Mouse (Mus musculus): ENCODE results near the gene Olfr228.
"Not testable (repeated sequence)": the region's sequence is repeated elsewhere in the genome, so short reads cannot be mapped to it uniquely, and the experiment has no call there.

Gene Olfr228

DNA sequence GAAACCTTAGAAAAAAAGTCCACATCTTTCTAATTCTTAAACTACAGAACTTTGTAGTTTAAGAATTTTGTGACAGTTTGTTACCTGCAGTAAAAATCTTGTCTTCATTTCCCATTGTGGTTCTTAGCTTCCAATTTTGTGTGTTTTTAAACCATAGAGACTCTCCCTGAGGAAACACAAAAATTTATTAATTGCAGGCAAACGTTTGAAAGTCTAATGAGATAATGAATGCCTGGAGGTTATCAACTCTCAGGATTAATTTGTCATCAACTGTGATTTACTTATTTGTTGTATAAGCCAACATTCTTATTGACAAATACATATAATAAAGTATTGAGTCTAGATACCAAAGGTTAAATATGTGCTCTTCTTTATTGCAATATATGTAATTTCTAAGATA is at the start of gene Olfr228:
Olfr228 (minus strand) TSS at position 101 of the 400 bp plus-strand sequence.
- no peak for DNase-seq (ENCODE audit: low spot score)

DNA sequence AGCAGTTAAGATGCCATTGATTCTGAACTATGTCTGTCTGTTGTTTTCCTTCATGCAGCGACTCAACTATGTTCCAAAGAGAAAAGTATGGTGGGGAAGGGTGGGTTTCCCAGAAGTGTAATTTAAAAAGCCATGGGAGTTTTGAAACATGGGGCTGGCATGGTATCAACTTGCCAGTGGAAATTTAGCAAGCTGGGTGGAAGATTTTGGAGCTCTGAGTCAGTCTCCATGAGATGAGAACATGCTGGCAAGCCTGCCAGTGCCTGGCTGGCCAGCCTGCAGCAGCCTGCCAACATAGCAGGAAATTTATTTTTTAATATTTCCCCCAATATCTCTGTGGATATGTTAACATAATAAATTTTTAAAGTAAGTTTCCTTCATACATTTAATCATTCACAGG is 43.8 kb upstream of the Olfr228 start:
- DNase-seq (ENCODE audit: low spot score) = no peak

DNA sequence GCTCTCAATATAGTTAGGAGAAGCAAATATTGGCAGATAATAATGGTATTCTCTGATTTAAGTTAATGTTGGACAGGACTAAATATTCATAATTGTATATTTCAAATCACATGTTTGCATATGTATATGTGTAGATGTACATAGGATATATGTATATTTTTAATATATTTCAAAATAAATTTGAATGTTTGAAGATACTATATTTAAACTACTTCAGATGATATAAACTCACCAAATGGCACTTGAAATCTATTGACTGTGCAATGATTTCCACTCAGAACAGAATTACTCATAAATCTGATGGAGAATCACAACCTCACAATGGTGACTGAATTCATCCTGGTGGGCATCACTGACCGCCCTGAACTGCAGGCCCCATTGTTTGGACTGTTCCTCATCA is 21.0 kb upstream of the Olfr228 start, which contains the start of gene Olfr1076:
Olfr1076 (plus strand) TSS at position 301 of the 400 bp plus-strand sequence.
- no peak for DNase-seq (ENCODE audit: low spot score)

DNA sequence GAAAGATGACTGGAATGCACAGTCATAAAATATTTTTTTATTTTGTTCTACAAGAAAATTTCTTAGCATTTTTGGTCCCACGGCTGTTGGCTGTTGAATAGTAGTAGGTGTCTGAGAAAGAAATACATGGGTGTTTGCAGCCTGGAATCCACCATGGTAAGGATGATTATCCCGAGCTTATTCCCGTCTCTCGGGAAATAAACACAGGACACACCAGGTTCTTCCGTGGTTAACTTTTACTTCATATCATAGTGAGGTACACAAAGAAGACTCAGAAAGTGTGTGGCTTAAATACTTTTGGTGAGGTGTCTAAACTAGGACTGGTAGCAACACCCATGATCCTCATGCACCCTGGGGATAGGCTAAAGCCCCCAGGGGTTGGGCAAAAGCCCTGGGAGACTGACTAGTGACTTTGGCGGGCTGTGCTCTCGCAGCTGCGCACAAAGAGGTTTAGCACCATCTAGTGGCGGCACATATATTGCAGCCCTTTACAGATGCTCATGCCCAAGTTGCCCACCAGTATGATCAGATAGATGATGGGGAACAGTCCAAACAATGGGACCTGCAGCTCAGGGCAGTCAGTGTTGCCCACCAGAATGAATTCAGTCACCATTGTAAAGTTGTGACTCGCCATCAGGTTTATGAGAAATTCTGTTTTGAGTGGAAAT is 22.6 kb downstream of the Olfr228 start:
- DNase-seq (ENCODE audit: low spot score) = peak; percentile 65

DNA sequence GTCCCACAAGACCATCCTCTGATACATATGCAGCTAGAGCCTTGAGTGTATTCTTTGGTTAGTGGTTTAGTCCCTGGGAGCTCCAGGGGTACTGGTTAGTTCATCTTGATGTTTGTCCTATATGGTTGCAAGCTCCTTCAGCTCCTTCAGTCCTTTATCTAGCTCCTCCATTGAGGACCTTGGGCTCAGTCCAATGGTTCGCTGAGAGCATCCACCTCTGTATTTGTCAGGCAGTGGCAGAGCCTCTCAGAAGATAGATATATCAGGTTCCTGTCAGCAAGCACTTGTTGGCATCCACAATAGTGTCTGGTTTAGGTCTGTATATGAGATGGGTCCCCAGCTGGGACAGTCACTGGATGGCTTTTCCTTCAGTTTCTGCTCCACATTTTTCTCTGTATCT is 26.8 kb downstream of the Olfr228 start:
- no peak for DNase-seq (ENCODE audit: low spot score)

DNA sequence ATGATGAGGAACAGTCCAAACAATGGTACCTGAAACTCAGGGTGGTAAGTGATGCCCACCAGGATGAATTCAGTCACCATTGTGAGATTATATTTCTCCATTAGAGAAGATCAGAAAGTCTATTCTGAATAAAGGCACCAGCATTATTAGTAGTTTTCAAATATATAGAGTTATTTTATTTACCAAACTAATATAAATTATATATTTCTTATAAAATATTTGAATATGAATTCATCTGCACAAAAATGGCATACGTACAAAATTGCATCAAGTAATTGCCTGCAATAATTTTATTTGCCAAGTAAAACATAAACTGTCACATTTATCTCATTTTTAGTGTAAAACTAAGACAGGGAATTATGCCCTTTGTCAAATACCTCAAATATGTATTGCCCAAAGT is 31.0 kb downstream of the Olfr228 start, which contains the start of gene Olfr1066:
Olfr1066 (minus strand) TSS at position 101 of the 400 bp plus-strand sequence.
- DNase-seq (ENCODE audit: low spot score) = no peak

DNA sequence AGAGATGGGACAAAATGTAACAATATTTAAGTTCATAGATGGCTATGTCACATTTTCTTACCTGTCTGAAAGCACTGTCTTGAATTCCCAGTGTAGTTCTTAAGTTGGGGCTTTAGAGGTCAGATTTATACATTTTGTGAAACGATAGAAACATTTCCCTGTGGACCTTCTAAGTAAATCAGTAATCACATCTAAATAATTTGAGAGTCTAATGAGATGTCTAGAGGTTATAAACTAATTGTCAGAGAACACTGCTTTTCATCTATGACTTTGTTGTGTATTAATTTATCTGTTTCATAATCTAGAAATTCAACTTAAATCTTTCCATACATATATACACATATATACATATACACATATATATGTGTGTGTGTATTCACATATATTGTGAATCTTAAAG is 36.7 kb downstream of the Olfr228 start, which contains the start of gene Olfr1065:
Olfr1065 (minus strand) TSS at position 101 of the 400 bp plus-strand sequence.
- not testable (repeated sequence) for DNase-seq (ENCODE audit: low spot score)

DNA sequence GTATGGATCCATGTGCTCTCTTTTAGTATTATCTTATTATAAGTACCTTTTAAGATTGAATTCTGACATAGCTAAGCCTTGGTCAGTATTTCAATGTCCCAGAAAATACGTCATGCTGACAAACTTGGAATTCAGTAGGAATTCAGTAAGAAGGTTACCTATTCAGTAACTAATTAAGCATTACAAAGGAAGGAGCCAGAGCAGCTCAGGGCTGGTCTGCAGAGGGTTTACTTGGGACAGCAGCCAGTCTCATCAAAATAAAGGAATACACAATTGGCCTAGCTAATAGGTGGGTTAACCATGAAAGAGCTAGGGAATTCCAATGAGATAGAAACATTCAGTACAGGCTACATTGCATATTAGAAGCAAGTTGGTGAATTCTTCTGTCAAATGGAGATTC is 45.1 kb downstream of the Olfr228 start:
- DNase-seq (ENCODE audit: low spot score) = not testable (repeated sequence)

All from testis, postnatal 10 days (tissue).